Mouse (Mus musculus): Measurements from ENCODE around the gene Olfr1440.

The Olfr1440 gene

DNA sequence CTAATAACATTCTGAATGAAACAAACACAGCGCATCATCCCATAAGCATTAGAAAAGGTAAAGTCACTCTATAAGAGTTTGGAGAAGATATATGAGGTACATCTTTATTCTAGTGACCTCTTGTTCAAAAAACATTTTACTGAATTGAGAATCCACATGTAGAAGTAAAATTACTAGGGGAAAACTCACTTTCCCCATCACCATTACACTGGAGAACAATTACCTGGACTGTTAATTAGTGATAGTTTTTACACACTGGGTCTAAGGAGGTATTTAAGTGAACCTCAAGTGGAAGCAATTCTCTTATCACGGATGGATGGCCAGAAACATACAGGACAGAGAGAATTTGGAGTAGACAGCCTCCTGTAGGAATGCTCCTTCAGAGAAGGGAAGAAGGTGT lies at the start of gene Olfr1440:
Olfr1440 (plus strand) TSS at position 301 of the 400 bp plus-strand sequence.
- in situ Hi-C loops (cut with MboI, MseI): no loop called here

DNA sequence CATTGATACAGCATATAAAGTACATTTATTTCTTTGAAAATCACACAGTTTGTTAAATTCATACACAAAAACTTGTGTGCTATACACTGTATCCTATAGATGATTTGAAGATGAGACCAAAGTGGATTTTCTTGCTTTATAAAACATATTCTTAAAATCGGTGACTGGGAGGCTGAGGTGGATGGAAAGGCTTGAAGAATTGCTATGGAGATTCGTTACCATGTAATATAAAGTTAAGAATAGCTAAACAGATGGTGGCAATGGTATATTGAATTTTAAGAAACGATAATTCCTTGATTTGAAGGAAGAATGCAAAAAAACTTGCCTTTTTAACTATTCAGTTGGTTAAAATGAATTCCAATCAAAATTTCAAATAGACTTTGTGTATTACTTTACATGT lies 14.1 kb upstream of the Olfr1440 start:
- in situ Hi-C loops (cut with MboI, MseI): no loop called here

DNA sequence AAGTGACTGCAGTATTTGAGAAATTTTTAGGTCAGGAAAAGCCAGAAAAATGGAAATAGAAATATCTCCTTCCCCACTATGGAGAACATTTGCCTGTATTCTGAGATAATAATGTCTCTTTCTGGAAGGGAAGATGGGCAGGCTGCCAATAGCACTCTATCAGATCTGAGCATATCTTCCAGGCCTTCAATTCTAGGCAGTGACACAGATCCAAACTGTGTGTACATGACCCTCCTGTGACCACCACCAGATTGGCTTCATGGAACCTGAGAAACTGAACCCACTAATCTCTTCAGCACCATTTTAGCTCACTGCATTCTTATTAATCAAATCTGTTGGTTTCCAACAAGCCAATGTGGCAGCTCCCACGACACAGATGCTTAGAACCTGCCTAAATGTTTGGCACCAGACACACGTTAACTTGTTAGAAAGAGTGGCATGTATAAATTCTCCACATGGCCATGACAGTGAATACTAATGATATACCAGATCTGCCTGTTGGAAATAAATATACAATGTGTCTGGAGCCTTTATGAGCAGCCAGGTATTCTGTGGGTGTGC lies 12.5 kb upstream of the Olfr1440 start:
- in situ Hi-C loops (cut with MboI, MseI): no loop called here

DNA sequence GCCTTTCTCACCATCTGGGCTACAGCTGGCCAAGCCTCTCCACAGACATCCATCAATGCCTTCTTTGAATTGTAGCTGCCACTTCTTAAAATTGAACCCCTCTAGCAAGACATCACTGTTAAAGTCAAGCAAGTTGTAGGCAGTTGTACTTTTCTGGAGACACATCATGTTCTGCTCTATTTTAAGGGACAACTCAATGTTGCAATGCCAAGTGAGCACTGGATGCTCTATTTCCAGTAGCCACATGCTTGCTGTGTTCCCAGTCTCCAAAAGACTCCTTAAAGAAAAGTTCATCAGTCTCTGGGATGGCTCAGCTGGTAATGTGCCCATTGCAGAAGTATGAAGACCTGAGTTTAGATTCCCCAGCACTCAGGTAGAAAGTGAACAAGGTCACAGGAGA lies 26.7 kb downstream of the Olfr1440 start:
- in situ Hi-C loops (cut with MboI, MseI): no loop called here

DNA sequence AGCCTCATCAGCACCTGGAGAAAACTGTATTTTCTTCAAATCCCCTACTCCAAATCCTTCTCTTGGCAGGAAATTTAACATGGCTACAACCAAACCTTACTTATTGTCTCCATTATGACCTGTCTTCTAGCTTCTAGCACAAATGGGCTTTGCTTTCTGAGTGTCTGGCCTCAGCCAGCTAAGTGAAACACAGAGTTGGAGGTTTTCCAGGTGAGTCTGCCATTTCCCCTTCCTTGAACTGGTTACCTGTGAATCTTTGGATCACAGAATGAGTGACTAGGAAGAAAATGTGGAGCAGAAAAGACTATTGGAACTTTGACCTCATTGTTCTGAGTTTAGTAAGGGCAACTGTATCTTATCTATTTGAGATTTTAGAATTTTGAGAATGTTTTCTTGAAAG lies 30.3 kb downstream of the Olfr1440 start, which contains the start of gene Olfr1441:
Olfr1441 (plus strand) TSS at position 73 of the 400 bp plus-strand sequence.
- in situ Hi-C loops (cut with MboI, MseI): no loop called here

DNA sequence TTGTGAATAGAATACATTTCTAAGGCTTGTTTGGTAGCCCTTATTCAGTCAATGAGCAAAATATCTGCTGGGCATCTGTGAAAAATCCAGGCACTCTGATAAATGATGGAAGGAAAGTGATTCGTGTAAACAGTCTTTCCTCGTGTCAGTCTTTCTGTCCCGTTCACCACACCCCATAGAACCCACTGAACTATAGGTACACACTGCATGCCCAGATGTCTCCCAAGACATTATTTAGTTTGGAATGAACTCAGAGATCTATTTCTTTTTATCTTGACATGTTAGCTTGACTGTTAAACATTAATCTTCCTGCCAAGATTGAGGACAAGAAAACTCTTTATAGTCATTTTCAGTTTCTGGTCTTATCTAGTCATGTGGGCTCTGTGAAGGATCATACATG lies 31.2 kb downstream of the Olfr1440 start:
- in situ Hi-C loops (cut with MboI, MseI): no loop called here

DNA sequence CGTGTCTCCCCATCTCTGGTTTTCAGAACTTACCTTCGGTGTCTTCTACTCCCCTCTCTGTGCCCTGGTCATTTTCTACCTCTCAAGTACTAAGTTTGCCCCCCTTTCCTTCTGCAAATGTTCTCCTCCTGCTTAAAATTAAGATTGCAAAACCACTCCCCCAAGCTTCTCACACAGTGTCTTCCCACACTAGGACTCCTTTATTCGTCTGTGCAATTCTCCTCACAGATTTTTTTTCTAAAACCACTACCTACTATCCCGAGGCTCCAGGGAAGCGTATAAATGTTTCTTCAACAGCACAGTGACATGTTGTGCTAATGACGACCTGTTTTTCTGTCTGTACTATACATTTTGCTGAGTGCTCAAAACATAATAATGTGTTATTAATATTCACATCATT lies 33.5 kb downstream of the Olfr1440 start:
- in situ Hi-C loops (cut with MboI, MseI): loop anchor here (5.0 kb wide), 1 partner anchor 288 kb away; no protein-coding TSS in a partner anchor

DNA sequence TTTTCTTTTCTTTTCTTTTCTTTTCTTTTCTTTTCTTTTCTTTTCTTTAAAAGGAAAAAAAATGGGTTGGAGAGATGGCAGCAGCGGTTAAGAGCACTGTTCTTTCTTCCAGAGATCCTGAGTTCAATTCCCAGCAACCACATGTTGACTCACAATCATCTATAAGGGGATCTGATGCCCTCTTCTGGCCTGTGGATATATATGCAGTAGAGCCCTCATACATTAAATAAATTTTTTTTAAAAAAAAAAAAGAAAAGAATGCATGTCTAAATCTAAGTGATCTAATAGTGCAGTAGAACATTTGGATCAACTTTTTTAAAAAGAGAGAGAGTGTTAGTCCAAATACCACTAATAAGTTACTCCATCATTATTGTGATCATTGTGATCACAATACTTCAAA lies 34.6 kb downstream of the Olfr1440 start:
- in situ Hi-C loops (cut with MboI, MseI): loop anchor here (5.0 kb wide), 1 partner anchor 289 kb away; no protein-coding TSS in a partner anchor

DNA sequence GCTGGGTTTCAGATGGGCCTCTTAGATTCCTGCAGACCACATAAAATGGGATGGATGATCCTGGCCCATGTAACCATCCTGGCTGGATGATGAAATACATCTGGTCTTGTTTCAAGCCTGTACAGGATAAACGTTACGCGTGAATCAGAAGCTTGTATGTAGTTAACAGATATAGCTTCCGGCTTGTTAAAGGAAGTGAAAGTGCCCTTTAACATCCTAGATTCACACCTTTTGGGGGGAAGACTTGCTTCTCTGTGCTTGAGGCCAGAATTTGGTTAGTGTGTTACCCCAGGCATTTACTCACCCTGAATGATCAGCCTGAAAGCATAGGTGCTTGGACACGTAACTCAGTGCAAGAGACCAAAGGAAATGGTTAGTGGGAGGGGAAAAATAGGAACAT lies 40.0 kb downstream of the Olfr1440 start:
- in situ Hi-C loops (cut with MboI, MseI): no loop called here

DNA sequence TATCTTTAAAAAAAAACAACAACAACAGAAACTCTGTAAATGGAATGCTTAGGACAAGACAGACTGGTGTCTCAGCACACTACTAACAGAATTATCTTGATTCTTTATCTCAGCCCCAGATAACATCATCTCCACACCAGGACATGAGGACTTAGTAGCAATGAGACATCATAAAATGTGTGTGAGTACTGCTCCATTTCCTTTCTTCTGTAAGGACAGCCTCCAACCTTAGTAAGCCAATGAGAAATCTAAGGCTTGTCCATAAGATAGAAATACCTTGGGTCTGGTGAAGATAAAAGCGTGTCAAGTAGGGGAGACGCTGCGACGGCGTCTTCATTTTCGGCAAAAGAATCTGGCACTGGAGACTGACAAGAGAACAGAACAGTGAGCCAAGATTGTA lies 40.5 kb downstream of the Olfr1440 start, which contains the start of gene Pfpl:
Pfpl (plus strand) TSS at position 301 of the 400 bp plus-strand sequence.
- in situ Hi-C loops (cut with MboI, MseI): no loop called here

DNA sequence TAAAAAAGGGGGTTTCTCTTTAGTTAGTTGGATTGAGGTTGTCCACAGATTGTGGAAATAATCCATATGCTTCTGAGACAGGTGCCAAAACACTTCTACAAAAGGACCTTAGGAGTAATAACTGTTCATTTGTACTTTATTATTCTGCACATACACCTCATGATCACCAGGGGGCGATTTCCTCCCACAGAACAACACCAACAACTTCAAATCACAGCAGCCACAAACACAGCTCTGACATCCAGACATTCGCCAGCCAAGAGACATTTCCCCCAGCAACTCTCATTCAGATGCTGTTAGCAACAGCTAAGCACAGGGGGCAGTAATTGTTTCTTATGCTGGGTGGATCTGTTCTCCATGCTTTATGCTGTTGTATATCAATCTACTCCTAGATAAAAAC lies 46.0 kb downstream of the Olfr1440 start:
- in situ Hi-C loops (cut with MboI, MseI): no loop called here

DNA sequence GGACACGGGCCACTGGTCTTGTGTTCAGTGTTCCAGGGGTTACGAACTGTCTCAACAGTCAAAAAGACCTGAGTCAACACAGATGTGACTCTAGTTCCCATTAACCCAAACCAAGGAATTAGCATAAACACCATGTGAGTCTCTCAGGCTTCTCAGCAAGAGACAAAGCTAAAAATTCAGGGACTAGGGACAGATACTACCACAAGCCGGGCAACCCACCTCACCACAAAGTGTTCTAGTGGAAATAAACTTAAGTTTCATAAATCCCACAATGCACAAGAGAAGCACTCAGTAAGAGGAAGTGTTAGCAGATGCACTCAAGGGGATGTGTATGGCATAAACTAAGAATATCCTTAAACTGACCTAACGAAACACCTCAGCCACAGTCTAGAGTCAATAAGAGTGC lies 47.9 kb downstream of the Olfr1440 start:
- in situ Hi-C loops (cut with MboI, MseI): no loop called here

DNA sequence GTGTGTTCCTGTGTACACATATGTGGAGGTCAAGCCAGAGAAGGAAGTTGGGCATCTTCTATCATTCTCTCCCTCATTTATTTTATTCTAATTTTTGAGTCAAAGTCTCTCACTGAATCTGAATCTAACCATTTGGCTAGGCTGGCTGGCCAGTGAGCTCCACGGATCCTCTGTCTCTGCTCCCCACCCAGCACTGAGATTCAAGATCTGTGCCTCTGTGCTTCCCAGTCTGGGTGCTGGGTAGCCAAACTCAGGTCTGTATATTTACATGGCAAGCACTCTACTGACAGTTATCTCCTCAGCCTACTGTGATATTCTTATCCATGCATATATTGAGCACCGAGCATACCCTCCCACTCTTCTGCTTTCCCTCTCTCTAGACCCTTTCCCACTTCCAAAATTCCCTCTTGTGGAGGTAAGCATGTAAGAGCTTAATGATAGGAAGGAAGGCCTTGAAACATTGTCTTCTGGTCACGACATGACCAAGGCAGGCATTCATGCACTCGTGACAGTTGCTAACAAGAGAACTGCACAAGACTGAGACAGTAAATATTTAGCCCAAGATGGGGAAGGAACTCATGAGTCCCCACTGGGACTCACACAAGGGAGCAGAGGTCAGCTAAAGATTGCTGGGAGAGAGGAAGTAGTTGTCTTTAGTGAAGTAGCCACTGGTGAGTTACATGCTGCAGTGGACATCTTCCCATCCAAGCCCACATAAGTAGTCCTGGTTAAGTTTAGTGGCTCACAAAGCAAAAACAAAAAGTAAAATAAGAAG lies 48.9 kb downstream of the Olfr1440 start:
- in situ Hi-C loops (cut with MboI, MseI): no loop called here

DNA sequence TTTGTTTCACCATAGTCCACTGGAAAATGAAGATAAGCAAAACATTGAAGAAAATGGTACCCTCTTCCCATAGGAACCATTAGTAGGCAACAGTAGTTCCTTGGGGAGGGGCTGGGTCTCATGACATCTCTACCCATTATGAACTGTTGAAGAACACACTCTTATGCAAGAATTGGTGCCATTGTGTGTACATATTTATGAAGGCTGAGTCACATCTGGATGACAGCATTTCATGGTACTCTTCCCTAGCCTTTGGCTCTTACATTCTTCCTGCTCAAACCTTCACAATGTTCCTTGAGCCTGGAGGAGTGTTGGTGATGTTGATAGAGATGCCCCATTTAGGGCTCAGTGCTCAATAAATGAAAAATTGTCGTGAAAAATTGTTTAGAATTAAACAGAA lies 52.5 kb downstream of the Olfr1440 start:
- in situ Hi-C loops (cut with MboI, MseI): no loop called here

DNA sequence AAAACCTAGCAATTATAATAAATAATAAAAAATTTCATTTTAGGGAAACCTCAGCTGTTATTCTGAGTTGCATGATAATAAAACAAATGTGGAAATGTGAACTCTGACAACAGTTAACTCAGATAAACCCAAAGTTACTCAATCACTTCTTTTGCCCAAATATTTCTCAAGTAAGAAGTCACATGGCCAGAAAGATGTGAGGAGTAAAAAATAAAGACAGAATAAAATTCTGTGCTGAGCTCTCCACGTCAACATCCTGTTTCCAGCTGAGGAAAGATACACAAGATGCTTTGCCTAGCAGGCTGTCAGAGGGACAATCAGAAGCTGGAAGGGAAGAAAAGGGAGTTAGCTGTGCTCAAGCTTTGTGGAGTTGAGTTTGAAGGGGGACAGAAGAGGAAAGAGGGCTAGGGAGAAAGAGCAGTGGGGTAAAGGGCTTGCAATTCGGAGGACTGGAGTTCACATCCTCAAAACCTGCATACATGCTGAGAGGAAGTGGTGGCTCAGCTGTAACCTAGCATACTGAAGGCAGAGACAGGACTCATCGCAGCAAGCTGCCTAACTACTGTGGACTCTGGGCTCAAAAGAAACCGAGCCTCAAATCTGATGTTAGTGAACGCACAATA lies 53.1 kb downstream of the Olfr1440 start:
- in situ Hi-C loops (cut with MboI, MseI): no loop called here

DNA sequence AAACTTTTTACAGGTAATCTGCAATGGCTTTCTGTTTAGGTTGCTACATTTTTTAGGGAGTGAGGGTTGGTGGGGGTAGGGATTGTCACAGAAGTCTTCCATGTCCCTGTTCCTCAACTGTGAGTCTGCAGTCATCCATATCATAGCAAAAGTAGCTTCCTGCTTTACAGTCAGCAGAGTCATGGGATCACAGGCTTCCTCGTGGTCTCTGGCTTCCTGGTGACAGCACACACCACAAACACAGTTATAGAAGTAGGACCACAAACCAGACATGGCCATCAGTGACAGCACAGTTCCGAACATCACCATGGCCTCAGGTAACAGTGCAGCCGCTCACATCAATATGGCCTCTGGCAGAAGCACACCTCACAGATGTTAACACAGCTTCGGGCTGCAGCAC lies 55.5 kb downstream of the Olfr1440 start:
- in situ Hi-C loops (cut with MboI, MseI): no loop called here

DNA sequence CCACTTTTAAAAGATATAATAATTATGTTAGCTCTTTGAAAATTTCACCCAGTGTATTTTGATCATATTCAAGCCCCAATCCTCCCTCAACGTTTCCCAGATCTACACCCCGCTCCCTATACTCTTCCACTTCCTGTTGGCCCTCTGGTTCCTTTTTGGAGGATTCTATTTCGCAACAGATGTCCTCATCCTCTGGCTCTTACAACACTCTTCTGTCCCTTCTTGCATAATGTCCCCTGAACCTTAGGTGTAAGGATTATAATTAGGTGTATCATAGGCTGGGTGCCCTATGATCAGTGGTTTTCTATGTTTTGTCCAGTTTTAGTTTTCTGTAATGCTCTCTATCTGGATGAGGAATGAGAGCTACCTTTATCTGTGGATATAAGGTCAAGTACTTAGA lies 57.9 kb downstream of the Olfr1440 start:
- in situ Hi-C loops (cut with MboI, MseI): no loop called here

Measured in T-helper 2 cell (primary cell).